Mouse (Mus musculus) lung, adult 18-20 months (tissue): Measurements from ENCODE around the gene Snrpe.

Source experiments
- DNase-seq, 2 experiments: peaks; one replicate each; pipeline ENCODE4 v3.0.0; 2022; ENCODE audit warnings: mixed read lengths in 2 of 2

The Snrpe gene

DNA sequence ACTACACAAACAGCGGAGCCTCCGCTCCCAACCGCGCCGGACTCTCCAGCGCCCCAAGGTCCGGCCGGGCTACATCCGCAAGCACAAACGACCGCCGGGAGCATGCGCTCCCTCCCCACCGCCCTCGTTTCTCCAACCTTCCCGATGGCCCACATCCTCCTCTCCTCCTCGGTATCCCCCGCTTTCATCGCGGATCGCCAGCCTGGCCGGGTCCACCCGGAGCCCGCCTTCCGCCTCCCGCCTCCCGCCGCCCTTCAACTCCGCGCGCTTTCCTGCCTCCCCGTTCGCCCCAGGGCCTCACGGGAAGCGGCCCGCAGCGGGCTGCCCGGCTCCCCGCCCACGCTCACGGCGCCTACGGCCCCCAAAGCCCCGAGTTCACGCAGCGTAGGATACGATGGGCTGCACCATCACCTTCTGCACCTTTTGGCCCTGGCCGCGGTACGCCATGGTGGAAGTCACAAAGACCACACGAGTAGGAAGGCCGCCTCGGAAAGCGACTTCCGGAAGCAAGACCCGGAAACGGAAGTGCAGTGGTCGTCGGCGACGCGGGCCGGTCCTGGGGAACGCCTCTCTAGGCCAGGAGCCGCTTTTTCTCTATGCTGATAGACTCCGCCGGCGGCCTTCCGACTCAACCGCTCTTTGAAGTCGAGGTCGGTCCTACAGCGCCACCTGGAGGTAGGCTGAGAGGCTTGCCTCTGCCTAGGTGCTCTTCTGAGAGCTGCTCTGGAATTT lies at the start of gene Snrpe:
TSS of gene Snrpe (minus strand) at position 521 of the 732 bp plus-strand sequence.
- DNase-seq: peak; percentile 94 to 96

GRCm38 (mm10) chr1:133658878-133659277 lies 48.8 kb upstream of the Snrpe start:
- no peak for DNase-seq

GRCm38 (mm10) chr1:133656811-133657210 lies 46.7 kb upstream of the Snrpe start:
- DNase-seq: no peak

- no peak for DNase-seq
Measured at GRCm38 (mm10) chr1:133653033-133653432, 42.9 kb upstream of the Snrpe start.

DNA sequence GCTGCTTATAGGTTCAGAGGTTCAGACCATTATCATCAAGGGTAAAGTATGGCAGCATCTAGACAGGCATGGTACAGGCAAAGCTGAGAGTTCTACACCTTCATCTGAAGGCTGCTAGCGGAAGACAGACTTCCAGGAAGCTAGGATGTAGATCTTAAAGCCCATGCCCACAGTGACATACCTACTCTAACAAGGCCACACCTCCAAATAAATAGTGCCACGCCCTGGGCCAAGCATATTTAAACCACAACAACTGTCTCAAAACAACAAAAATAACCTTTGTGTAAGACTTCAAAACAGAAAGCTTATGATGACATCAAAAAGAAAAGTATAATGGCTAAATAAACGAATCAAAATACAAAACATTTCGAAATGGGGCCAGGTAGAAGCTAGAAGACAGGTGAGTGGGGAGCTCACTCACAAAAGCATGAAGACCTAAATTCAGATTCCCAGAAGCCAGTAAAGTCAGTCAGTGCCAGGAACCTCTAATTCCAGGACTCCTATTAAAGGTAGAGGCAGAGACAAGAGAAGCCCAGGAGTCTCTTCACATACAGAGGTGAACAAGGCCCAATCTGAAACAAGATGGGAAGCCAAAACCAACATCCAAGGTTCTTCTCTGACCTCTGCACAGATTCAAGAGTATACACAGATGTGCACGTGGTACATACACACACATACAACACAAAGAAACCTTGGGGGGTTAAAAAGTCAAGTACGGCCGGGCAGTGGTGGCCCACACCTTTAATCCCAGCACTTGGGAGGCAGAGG lies 40.4 kb upstream of the Snrpe start:
- DNase-seq: no peak

DNA sequence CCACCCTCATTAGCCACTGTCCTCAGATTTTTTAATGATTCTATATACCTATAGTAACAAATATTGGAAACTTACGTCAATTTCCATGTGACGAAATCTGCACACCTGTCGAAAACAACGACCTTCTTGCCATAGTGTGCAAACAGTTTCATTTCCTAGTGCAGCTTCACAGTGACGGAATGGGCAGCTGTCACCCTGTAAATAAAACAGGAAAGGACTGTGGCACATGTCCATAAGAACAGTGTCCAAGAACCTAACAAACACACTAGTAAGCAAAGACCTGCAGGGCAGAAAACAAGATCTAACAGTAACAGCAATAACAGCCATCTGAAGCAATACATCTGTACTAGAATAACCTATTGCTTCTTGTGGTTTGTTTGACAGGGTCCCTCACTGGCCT lies 35.6 kb upstream of the Snrpe start:
- DNase-seq: no peak

GRCm38 (mm10) chr1:133641163-133641562 lies 31.1 kb upstream of the Snrpe start:
- DNase-seq: no peak

GRCm38 (mm10) chr1:133638517-133638916 lies 28.4 kb upstream of the Snrpe start:
- no peak for DNase-seq

DNA sequence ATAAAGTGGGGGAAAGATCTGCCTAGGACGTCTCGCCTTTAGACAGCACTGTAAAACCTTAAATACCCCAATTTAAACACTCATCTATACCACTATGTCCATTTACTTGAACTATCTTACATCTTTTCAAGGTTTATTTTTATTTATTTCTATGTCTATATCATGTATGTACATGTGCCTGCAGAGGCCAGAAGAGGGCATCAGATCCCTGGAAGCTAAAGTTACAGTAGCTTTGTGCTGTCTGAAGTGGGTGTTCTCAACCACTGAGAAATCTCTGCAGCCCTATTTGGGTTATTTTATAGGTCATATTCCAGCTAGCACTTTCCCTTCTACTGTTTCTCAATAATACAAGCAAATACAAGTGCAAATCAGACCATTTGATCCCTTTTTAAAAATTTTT lies 22.1 kb upstream of the Snrpe start:
- DNase-seq: no peak

DNA sequence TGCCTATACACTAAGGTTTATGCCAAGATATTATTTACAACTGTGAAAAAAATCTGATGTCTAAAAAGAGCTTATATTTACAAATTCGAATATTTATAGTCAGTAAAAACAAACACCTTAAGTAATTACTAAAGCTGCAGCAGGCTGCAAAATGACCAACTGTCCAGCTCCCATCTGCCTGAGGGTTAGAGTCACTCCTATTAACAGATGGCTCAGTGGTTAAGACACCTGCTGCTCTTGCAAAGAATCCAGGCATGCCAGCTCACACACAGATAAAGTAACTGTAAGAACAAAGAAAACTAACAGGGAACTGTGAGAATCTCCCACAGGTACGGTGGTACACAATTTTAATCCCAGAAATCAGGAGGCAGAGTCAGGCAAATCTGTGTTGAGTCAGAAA lies 15.0 kb upstream of the Snrpe start:
- DNase-seq: no peak

GRCm38 (mm10) chr1:133618311-133618710 lies 8.2 kb upstream of the Snrpe start:
- DNase-seq: no peak

- no peak for DNase-seq
Measured at GRCm38 (mm10) chr1:133617908-133618307, 7.8 kb upstream of the Snrpe start.

DNA sequence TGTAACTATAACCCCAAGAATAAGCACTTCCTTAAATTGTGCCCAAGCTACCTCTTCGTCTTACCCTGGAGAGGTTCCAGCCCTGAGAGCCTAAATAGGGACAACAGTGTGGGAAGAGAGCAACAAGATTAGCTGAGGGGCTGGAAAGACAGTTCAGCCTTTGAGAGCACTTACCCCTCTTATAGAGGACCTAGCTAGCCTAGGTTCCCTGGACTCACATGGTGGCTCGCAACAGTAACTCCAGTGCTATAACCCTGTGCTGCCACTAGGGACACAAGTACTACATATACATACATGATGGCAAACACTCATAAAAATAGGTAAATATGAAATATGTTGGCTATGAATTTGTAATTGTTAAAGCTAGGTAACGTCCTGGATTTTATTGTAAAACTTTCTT lies 3.7 kb upstream of the Snrpe start:
- no peak for DNase-seq

DNA sequence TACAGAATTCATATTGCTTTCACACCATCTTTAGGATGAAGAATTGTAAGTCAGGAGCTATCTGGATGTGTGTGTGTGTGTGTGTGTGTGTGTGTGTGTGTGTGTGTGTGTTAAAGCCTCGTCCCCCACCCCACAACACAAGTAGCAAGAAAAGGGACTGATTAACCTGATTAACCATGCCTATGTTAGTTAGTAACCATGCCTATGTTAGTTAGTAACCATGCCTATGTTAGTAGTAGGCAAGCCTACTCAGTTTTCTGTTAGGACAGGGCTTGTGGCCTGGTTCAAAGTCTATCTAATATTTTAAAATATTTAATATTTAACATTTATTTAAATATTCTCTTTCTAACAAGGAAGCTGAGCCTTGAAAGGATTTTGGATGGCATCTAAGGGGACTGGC lies 1.3 kb upstream of the Snrpe start:
- no peak for DNase-seq

GRCm38 (mm10) chr1:133610601-133611000 lies 510 bp upstream of the Snrpe start:
- no peak for DNase-seq

DNA sequence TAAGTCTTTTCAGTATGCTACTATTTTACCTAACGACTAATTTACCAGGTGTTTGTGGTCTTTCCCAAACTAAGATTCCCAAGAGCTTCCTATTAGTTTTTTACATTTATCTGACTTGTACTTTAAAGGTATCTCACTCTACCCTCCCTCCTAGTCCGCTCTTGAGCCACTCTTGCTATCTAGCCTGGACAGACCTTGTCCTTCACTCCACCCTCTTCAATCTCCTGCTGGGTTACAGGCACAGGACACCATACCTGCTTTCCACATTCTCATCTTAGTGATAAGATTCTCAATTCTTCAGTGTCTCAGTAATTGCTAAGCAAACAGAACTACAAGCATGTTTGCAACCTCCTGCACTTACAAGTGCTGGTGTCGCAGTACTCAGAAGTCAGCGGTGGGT lies 6.9 kb downstream of the Snrpe start:
- no peak for DNase-seq

GRCm38 (mm10) chr1:133596298-133597007 lies 13.6 kb downstream of the Snrpe start:
- DNase-seq: no peak

DNA sequence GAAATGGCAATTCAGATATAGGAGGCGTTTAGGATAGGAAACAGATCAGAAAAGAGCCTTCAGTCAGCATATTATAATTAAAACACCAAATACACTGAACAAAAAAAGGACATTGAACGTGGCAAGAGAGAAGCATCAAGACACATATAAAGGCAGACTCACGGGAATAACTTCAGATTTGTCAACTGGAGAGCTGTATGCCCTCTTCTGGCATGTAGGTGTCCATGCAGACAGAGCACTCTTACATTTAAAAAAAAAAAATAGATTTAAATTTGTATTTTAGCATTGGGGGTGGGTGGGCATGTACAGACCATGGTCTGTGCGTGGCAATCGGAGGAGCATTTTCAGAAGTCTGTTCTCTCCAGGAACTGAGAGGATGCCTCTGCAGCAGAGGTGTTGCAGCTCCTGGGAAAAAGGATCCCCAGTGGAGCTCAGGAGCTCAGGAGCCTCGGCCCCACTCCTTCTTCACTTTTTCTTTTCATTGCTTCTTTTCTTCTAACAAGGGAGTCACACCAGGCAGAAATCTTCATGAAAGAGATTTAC lies 24.0 kb downstream of the Snrpe start:
- DNase-seq: no peak

DNA sequence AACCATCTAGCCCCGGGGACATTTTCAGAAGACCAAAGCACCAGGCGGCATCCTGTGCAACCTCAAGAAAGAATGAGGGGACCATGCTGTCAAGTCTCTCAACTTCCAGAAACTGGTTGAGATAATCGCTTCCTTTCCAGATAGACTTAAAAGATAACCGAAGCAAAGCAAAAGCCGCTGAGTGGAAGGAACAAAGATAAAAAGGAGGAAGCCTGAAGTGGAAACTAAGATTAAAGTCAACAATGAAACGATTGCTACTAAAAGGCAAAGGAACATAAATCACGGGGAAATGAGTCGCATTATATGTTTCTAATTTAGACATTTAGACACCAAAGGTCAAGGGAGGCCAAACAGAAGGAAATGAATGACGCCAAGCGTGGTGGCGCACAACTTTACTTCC lies 38.8 kb downstream of the Snrpe start:
- no peak for DNase-seq
